Mouse (Mus musculus): ENCODE measurements around the gene Aldh4a1. TPM values are rescaled to one million over a fixed set of nuclear protein-coding genes. Genes with fewer than 3 reads are reported as not detected.
A peak's percentile ranks its signal among the peaks of the same experiment; 100 is the strongest.

Aldh4a1 gene
- polyA plus RNA-seq, 1 experiment from 2014 or later, result 30.7 TPM

GRCm38 (mm10) chr4:139592895-139593294 lies 29.8 kb upstream of the Aldh4a1 start:
- ATAC-seq (ENCODE audit: insufficient read depth, low FRiP score, low read depth), result no peak
- H3K27me3 ChIP-seq (replicated peaks), result no peaks in the 10 kb centered on the region
- no peak overlapping the region for H3K27ac ChIP-seq
- 65% methylated on average over 7 of the region's 7 CpGs for WGBS
- H3K4me2 ChIP-seq, result no peak overlapping the region
- no peak overlapping the region for H3K9ac ChIP-seq
- H3K9me3 ChIP-seq, result no peaks in the 10 kb centered on the region
- no peaks in the 10 kb centered on the region for H3K36me3 ChIP-seq
- peaks cover 36% of the 10 kb centered on the region for H3K4me1 ChIP-seq
- no peak overlapping the region for H3K4me3 ChIP-seq (replicated peaks)

GRCm38 (mm10) chr4:139593383-139593782 lies 29.3 kb upstream of the Aldh4a1 start:
- WGBS, result 77% methylated on average over 6 of the region's 6 CpGs
- H3K4me2 ChIP-seq, result no peak overlapping the region
- no peaks in the 10 kb centered on the region for H3K27me3 ChIP-seq (replicated peaks)
- H3K9me3 ChIP-seq, result no peaks in the 10 kb centered on the region
- H3K4me3 ChIP-seq (replicated peaks), result no peak overlapping the region
- H3K27ac ChIP-seq, result no peak overlapping the region
- H3K4me1 ChIP-seq, result peaks cover 41% of the 10 kb centered on the region
- ATAC-seq (ENCODE audit: insufficient read depth, low FRiP score, low read depth), result no peak
- no peak overlapping the region for H3K9ac ChIP-seq
- H3K36me3 ChIP-seq, result no peaks in the 10 kb centered on the region

GRCm38 (mm10) chr4:139594062-139594461 lies 28.6 kb upstream of the Aldh4a1 start:
- H3K4me1 ChIP-seq, result peaks cover 48% of the 10 kb centered on the region
- H3K4me2 ChIP-seq, result no peak overlapping the region
- no peaks in the 10 kb centered on the region for H3K9me3 ChIP-seq
- WGBS, result 53% methylated on average over 3 of the region's 3 CpGs
- no peaks in the 10 kb centered on the region for H3K36me3 ChIP-seq
- H3K9ac ChIP-seq, result no peak overlapping the region
- H3K4me3 ChIP-seq (replicated peaks), result no peak overlapping the region
- ATAC-seq (ENCODE audit: insufficient read depth, low FRiP score, low read depth), result no peak
- no peaks in the 10 kb centered on the region for H3K27me3 ChIP-seq (replicated peaks)
- no peak overlapping the region for H3K27ac ChIP-seq

GRCm38 (mm10) chr4:139596715-139597114 lies 26.0 kb upstream of the Aldh4a1 start:
- H3K9ac ChIP-seq, result no peak overlapping the region
- H3K27me3 ChIP-seq (replicated peaks), result no peaks in the 10 kb centered on the region
- H3K36me3 ChIP-seq, result no peaks in the 10 kb centered on the region
- H3K4me2 ChIP-seq, result no peak overlapping the region
- 45% methylated on average over 9 of the region's 9 CpGs for WGBS
- H3K27ac ChIP-seq, result peak overlapping the region; percentile 94
- H3K4me3 ChIP-seq (replicated peaks), result no peak overlapping the region
- peaks cover 51% of the 10 kb centered on the region for H3K4me1 ChIP-seq
- H3K9me3 ChIP-seq, result no peaks in the 10 kb centered on the region
- ATAC-seq (ENCODE audit: insufficient read depth, low FRiP score, low read depth), result no peak

- peak; percentile 15; the same call in 1 of the 2 replicates for ATAC-seq (ENCODE audit: insufficient read depth, low FRiP score, low read depth)
- Histone ChIP-seq H3K27ac (peak overlapping the region; percentile 94), H3K27me3 (replicated peaks) (no peaks in the 10 kb centered on the region), H3K36me3 (no peaks in the 10 kb centered on the region), H3K9ac (no peak overlapping the region), H3K4me2 (peak overlapping the region; percentile 49), H3K4me3 (replicated peaks) (no peak overlapping the region), H3K9me3 (no peaks in the 10 kb centered on the region), H3K4me1 (peaks cover 60% of the 10 kb centered on the region)
- 40% methylated on average over 20 of the region's 20 CpGs for WGBS
Observed at GRCm38 (mm10) chr4:139597286-139598284, 25.1 kb upstream of the Aldh4a1 start.

GRCm38 (mm10) chr4:139598356-139598755 lies 24.3 kb upstream of the Aldh4a1 start:
- 22% methylated on average over 13 of the region's 13 CpGs for whole genome bisulfite sequencing
- H3K27me3 ChIP-seq (replicated peaks), result no peaks in the 10 kb centered on the region
- H3K4me3 ChIP-seq (replicated peaks), result 0 out of 2 replicates have a peak overlapping the region, but pooled peaks have one; percentile 10
- no peak overlapping the region for H3K9ac ChIP-seq
- ATAC-seq (ENCODE audit: insufficient read depth, low FRiP score, low read depth), result no peak
- peak overlapping the region; percentile 49 for H3K4me2 ChIP-seq
- H3K9me3 ChIP-seq, result no peaks in the 10 kb centered on the region
- H3K36me3 ChIP-seq, result no peaks in the 10 kb centered on the region
- H3K27ac ChIP-seq, result peak overlapping the region; percentile 94
- H3K4me1 ChIP-seq, result peaks cover 67% of the 10 kb centered on the region

- 0% methylated on average over 12 of the region's 12 CpGs for WGBS
- H3K4me2 ChIP-seq, result peak overlapping the region; percentile 49
- no peaks in the 10 kb centered on the region for H3K36me3 ChIP-seq
- peaks cover 67% of the 10 kb centered on the region for H3K4me1 ChIP-seq
- ATAC-seq (ENCODE audit: insufficient read depth, low FRiP score, low read depth), result peak; percentile 61
- no peaks in the 10 kb centered on the region for H3K9me3 ChIP-seq
- H3K4me3 ChIP-seq (replicated peaks), result peak overlapping the region; percentile 10; the same call in 1 of the 2 replicates
- no peaks in the 10 kb centered on the region for H3K27me3 ChIP-seq (replicated peaks)
- peak overlapping the region; percentile 94 for H3K27ac ChIP-seq
- H3K9ac ChIP-seq, result no peak overlapping the region
Observed at GRCm38 (mm10) chr4:139598950-139599518, 23.6 kb upstream of the Aldh4a1 start.

GRCm38 (mm10) chr4:139601519-139602356 lies 20.9 kb upstream of the Aldh4a1 start:
- peak overlapping the region; percentile 32; the same call in 1 of the 2 replicates for H3K4me2 ChIP-seq
- no peak overlapping the region for H3K9ac ChIP-seq
- H3K36me3 ChIP-seq, result 0 out of 2 replicates have a peak, but pooled peaks cover 6% of the 10 kb centered on the region
- peaks cover 53% of the 10 kb centered on the region for H3K4me1 ChIP-seq
- H3K9me3 ChIP-seq, result no peaks in the 10 kb centered on the region
- no peak for ATAC-seq (ENCODE audit: insufficient read depth, low FRiP score, low read depth)
- WGBS, result 37% methylated on average over 7 of the region's 7 CpGs
- H3K27me3 ChIP-seq (replicated peaks), result no peaks in the 10 kb centered on the region
- no peak overlapping the region for H3K4me3 ChIP-seq (replicated peaks)
- H3K27ac ChIP-seq, result peak overlapping the region; percentile 84

GRCm38 (mm10) chr4:139602357-139603244 lies 20.1 kb upstream of the Aldh4a1 start, which contains the start of gene Gm21969:
Gene Gm21969, plus strand, starts transcription at chr4:139603186.
- Histone ChIP-seq H3K4me1 (peaks cover 44% of the 10 kb centered on the region), H3K9ac (no peak within 1 kb of the TSS), H3K27ac (peak within 1 kb of the TSS; percentile 84), H3K27me3 (replicated peaks) (no peaks in the 10 kb centered on the region), H3K4me3 (replicated peaks) (no peak within 1 kb of the TSS), H3K36me3 (0 out of 2 replicates have a peak, but pooled peaks cover 7% of the 10 kb centered on the region), H3K9me3 (no peaks in the 10 kb centered on the region), H3K4me2 (peak within 1 kb of the TSS; percentile 32; the same call in 1 of the 2 replicates)
- no peak for ATAC-seq (ENCODE audit: insufficient read depth, low FRiP score, low read depth)
- WGBS, result 48% methylated on average over 14 of the region's 14 CpGs

- Histone ChIP-seq H3K27me3 (replicated peaks) (no peaks in the 10 kb centered on the region), H3K4me2 (no peak overlapping the region), H3K9me3 (no peaks in the 10 kb centered on the region), H3K27ac (no peak overlapping the region), H3K4me3 (replicated peaks) (no peak overlapping the region), H3K9ac (no peak overlapping the region), H3K36me3 (0 out of 2 replicates have a peak, but pooled peaks cover 9% of the 10 kb centered on the region), H3K4me1 (peaks cover 21% of the 10 kb centered on the region)
- no peak for ATAC-seq (ENCODE audit: insufficient read depth, low FRiP score, low read depth)
- WGBS, result 83% methylated on average over 11 of the region's 11 CpGs
Observed at GRCm38 (mm10) chr4:139605216-139605615, 17.4 kb upstream of the Aldh4a1 start.

Measured in stomach, embryonic 15.5 days (tissue).